Mouse (Mus musculus) bone marrow, adult 2 months (tissue): ENCODE results near the gene Clip4. TPM values are rescaled to one million over a fixed set of nuclear protein-coding genes. Genes with fewer than 3 reads are reported as not detected.

Source experiments
- H3K27ac ChIP-seq: fragments of 200-500 bp; 2 replicates; pipeline ENCODE4 v1.5.1; 2012; ENCODE audit warnings: low read depth, mild to moderate bottlenecking, control low read depth, inconsistent platforms, low read length; ENCODE audit not compliant: control insufficient read depth, poor library complexity, insufficient read depth
- H3K4me1 ChIP-seq: fragments of 200-500 bp; 2 replicates; pipeline ENCODE4 v1.6.1; 2011; ENCODE audit warnings: low read length; ENCODE audit not compliant: control insufficient read depth, insufficient read depth
- H3K4me3 ChIP-seq: fragments of 200-500 bp; replicated peaks from 2 replicates; pipeline ENCODE3; 2011; ENCODE audit warnings: mild to moderate bottlenecking, low read depth, low read length, control low read depth; ENCODE audit not compliant: control insufficient read depth
- CTCF ChIP-seq: fragments of 200-500 bp; IDR thresholded peaks from 2 replicates; pipeline ENCODE4 v1.5.1; 2011; ENCODE audit warnings: low read length, control low read depth; ENCODE audit not compliant: control insufficient read depth, insufficient read depth
- POLR2A ChIP-seq: fragments of 200-500 bp; IDR thresholded peaks from 2 replicates; pipeline ENCODE4 v1.6.1; 2011; ENCODE audit warnings: low read depth, mild to moderate bottlenecking, control low read depth, low read length, borderline replicate concordance; ENCODE audit not compliant: control insufficient read depth
- WGBS: fragments of 180-500 bp; shearing (Covaris S2); methylation state at CpG from one replicate; pipeline ENCODE4 v1.1.7; 2018; 5-methylcytosine and 5-hydroxymethylcytosine counted together
- polyA plus RNA-seq: library from polyadenylated mRNA; stranded (reverse); fragments of >200 nt; gene quantifications from 2 replicates; pipeline ENCODE4 v1.2.4, GENCODE M21; 2011; ENCODE audit warnings: low replicate concordance; ENCODE audit not compliant: missing spikeins, insufficient read depth, insufficient read length

Clip4 gene
- polyA plus RNA-seq, 1 experiment: 2.3 TPM

- H3K27ac ChIP-seq: no peak overlapping the region
- WGBS: 75% methylated on average over 9 of the region's 9 CpGs
- no peaks in the 10 kb centered on the region for H3K4me1 ChIP-seq
- TF ChIP-seq CTCF: no peak
- no peak for TF ChIP-seq POLR2A
- no peak overlapping the region for H3K4me3 ChIP-seq
Observed at GRCm38 (mm10) chr17:71749616-71750168, 18.6 kb upstream of the Clip4 start.

- TF ChIP-seq POLR2A (no peak), CTCF (no peak)
- Histone ChIP-seq H3K27ac (no peak within 1 kb of the TSS), H3K4me1 (no peaks in the 10 kb centered on the region), H3K4me3 (no peak within 1 kb of the TSS)
- 78% methylated on average over 10 of the region's 10 CpGs for WGBS
Observed at GRCm38 (mm10) chr17:71752831-71753230, 15.4 kb upstream of the Clip4 start, which contains the start of gene Pcare. TSS of gene Pcare (minus strand) at chr17:71752894.

GRCm38 (mm10) chr17:71760536-71760935 is 7.7 kb upstream of the Clip4 start:
- H3K4me3 ChIP-seq: no peak overlapping the region
- no peaks in the 10 kb centered on the region for H3K4me1 ChIP-seq
- WGBS: 85% methylated on average over 7 of the region's 7 CpGs
- H3K27ac ChIP-seq: no peak overlapping the region
- no peak for TF ChIP-seq CTCF
- TF ChIP-seq POLR2A: no peak

- no peak overlapping the region for H3K4me3 ChIP-seq
- WGBS: 48% methylated on average over 6 of the region's 6 CpGs
- H3K4me1 ChIP-seq: no peaks in the 10 kb centered on the region
- no peak for TF ChIP-seq CTCF
- no peak for TF ChIP-seq POLR2A
- no peak overlapping the region for H3K27ac ChIP-seq
Observed at GRCm38 (mm10) chr17:71769564-71769963, 1.3 kb downstream of the Clip4 start.

GRCm38 (mm10) chr17:71770696-71771095 is 2.4 kb downstream of the Clip4 start:
- H3K27ac ChIP-seq: no peak overlapping the region
- H3K4me3 ChIP-seq: no peak overlapping the region
- H3K4me1 ChIP-seq: no peaks in the 10 kb centered on the region
- 79% methylated on average over 3 of the region's 3 CpGs for WGBS
- TF ChIP-seq POLR2A: no peak
- no peak for TF ChIP-seq CTCF

- WGBS: 70% methylated on average over 4 of the region's 4 CpGs
- Histone ChIP-seq H3K4me3 (no peak overlapping the region), H3K27ac (no peak overlapping the region), H3K4me1 (no peaks in the 10 kb centered on the region)
- TF ChIP-seq CTCF (no peak), POLR2A (no peak)
Observed at GRCm38 (mm10) chr17:71774173-71774572, 5.9 kb downstream of the Clip4 start.

GRCm38 (mm10) chr17:71775279-71775678 is 7.0 kb downstream of the Clip4 start:
- H3K4me3 ChIP-seq: no peak overlapping the region

GRCm38 (mm10) chr17:71778696-71779095 is 10.4 kb downstream of the Clip4 start:
- 67% methylated on average over 3 of the region's 3 CpGs for WGBS
- Histone ChIP-seq H3K27ac (no peak overlapping the region), H3K4me1 (no peaks in the 10 kb centered on the region), H3K4me3 (no peak overlapping the region)
- no peak for TF ChIP-seq POLR2A

More at GRCm38 (mm10) chr17:71775279-71775678, 7.0 kb downstream of the Clip4 start:
- Histone ChIP-seq H3K4me1 (no peaks in the 10 kb centered on the region), H3K27ac (no peak overlapping the region)
- 63% methylated on average over 4 of the region's 4 CpGs for WGBS
- TF ChIP-seq CTCF (no peak), POLR2A (no peak)

GRCm38 (mm10) chr17:71780490-71780889 is 12.2 kb downstream of the Clip4 start:
- H3K4me1 ChIP-seq: no peaks in the 10 kb centered on the region; the same call in 1 of the 2 replicates
- 83% methylated on average over 2 of the region's 2 CpGs for WGBS
- no peak overlapping the region for H3K4me3 ChIP-seq
- H3K27ac ChIP-seq: no peak overlapping the region
- TF ChIP-seq POLR2A (no peak), CTCF (no peak)
